Mouse (Mus musculus) kidney, embryonic 16.5 days (tissue): ENCODE data around the gene Mbnl2. TPM values are rescaled to one million over a fixed set of nuclear protein-coding genes. Genes with fewer than 3 reads are reported as not detected.

Source experiments
- ATAC-seq: fragments of 200-750 bp; cut with Nextera tagmentation; 2 replicates; pipeline ENCODE4 v1.8.0; 2017; ENCODE audit warnings: moderate TSS enrichment; ENCODE audit not compliant: low FRiP score, low TSS enrichment
- H3K27ac ChIP-seq: fragments of 300-500 bp; sonication (generic); 2 replicates; pipeline ENCODE4 v1.5.1; 2014; ENCODE audit warnings: low read length
- H3K27me3 ChIP-seq: fragments of 300-500 bp; sonication (generic); 2 replicates; pipeline ENCODE4 v1.6.1; 2014; ENCODE audit warnings: low read length, control low read depth, mixed read lengths; ENCODE audit not compliant: insufficient read depth
- H3K36me3 ChIP-seq: fragments of 300-500 bp; sonication (generic); 2 replicates; pipeline ENCODE4 v1.6.1; 2014; ENCODE audit warnings: low read length, control low read depth, mixed read lengths; ENCODE audit not compliant: insufficient read depth
- H3K4me1 ChIP-seq: fragments of 300-500 bp; sonication (generic); 2 replicates; pipeline ENCODE4 v1.6.1; 2014; ENCODE audit warnings: low read length, control low read depth, mixed read lengths; ENCODE audit not compliant: insufficient read depth
- H3K4me2 ChIP-seq: fragments of 300-500 bp; sonication (generic); replicated peaks from 2 replicates; pipeline ENCODE4 v1.6.1; 2014; ENCODE audit warnings: low read depth, low read length
- H3K4me3 ChIP-seq: fragments of 300-500 bp; sonication (generic); 2 replicates; pipeline ENCODE4 v1.5.1; 2014; ENCODE audit warnings: mild to moderate bottlenecking, low read length
- H3K9ac ChIP-seq: fragments of 300-500 bp; sonication (generic); replicated peaks from 2 replicates; pipeline ENCODE4 v1.6.1; 2014; ENCODE audit warnings: low read length
- H3K9me3 ChIP-seq: fragments of 300-500 bp; sonication (generic); 2 replicates; pipeline ENCODE4 v1.6.1; 2016; ENCODE audit warnings: low read length, control low read depth
- WGBS: fragments of 180-500 bp; shearing (Covaris S2); extraction: QIAGEN DNeasy Blood & Tissue Kit; methylation state at CpG from one replicate; pipeline ENCODE4 v1.1.7; 2014; 5-methylcytosine and 5-hydroxymethylcytosine counted together
- polyA plus RNA-seq: library from polyadenylated mRNA; unstranded; fragments of >200 nt; fragmentation: Nextera tagmentation; extraction: Ambion mirVana; gene quantifications from 2 replicates; pipeline ENCODE4 v1.2.1, GENCODE M21; 2015

Gene Mbnl2
- polyA plus RNA-seq, result 103 and 106 TPM in 2 replicates

GRCm38 (mm10) chr14:120275246-120276238 is at the start of gene Mbnl2:
Gene Mbnl2 (plus strand): TSS chr14:120275669.
- H3K4me1 ChIP-seq, result peaks cover 44% of the 10 kb centered on the region
- peak within 1 kb of the TSS; percentile 95 for H3K27ac ChIP-seq
- H3K36me3 ChIP-seq, result no peaks in the 10 kb centered on the region
- ATAC-seq, result peak; percentile 97
- H3K4me2 ChIP-seq, result peak within 1 kb of the TSS; percentile 82
- no peaks in the 10 kb centered on the region for H3K9me3 ChIP-seq
- peak within 1 kb of the TSS; percentile 68 for H3K4me3 ChIP-seq
- H3K9ac ChIP-seq, result peak within 1 kb of the TSS; percentile 81
- H3K27me3 ChIP-seq, result no peaks in the 10 kb centered on the region
- under 1% methylated on average over 35 of the region's 35 CpGs for WGBS

- no peak overlapping the region for H3K4me2 ChIP-seq
- no peak overlapping the region for H3K27ac ChIP-seq
- WGBS, result 56% methylated on average over 7 of the region's 7 CpGs
- no peaks in the 10 kb centered on the region for H3K36me3 ChIP-seq
- H3K9ac ChIP-seq, result no peak overlapping the region
- H3K4me1 ChIP-seq, result no peaks in the 10 kb centered on the region
- H3K9me3 ChIP-seq, result peaks cover 6% of the 10 kb centered on the region
- H3K27me3 ChIP-seq, result no peaks in the 10 kb centered on the region
- no peak overlapping the region for H3K4me3 ChIP-seq
- no peak for ATAC-seq
Observed at GRCm38 (mm10) chr14:120232076-120232496, 43.4 kb upstream of the Mbnl2 start.

GRCm38 (mm10) chr14:120235610-120236009 is 39.9 kb upstream of the Mbnl2 start:
- Histone ChIP-seq H3K9ac (no peak overlapping the region), H3K9me3 (no peaks in the 10 kb centered on the region), H3K27me3 (no peaks in the 10 kb centered on the region), H3K27ac (no peak overlapping the region), H3K4me2 (no peak overlapping the region), H3K36me3 (no peaks in the 10 kb centered on the region), H3K4me1 (no peaks in the 10 kb centered on the region), H3K4me3 (no peak overlapping the region)
- ATAC-seq, result no peak
- WGBS, result 67% methylated on average over 7 of the region's 7 CpGs

- no peaks in the 10 kb centered on the region; the same call in 1 of the 2 replicates for H3K4me1 ChIP-seq
- H3K9ac ChIP-seq, result no peak overlapping the region
- H3K36me3 ChIP-seq, result no peaks in the 10 kb centered on the region
- no peaks in the 10 kb centered on the region for H3K27me3 ChIP-seq
- no peak for ATAC-seq
- no peak overlapping the region for H3K4me2 ChIP-seq
- no peak overlapping the region for H3K4me3 ChIP-seq
- H3K9me3 ChIP-seq, result no peaks in the 10 kb centered on the region
- no peak overlapping the region for H3K27ac ChIP-seq
Observed at GRCm38 (mm10) chr14:120238501-120238900, 37.0 kb upstream of the Mbnl2 start.

- H3K4me3 ChIP-seq, result no peak overlapping the region
- no peak overlapping the region for H3K27ac ChIP-seq
- no peak for ATAC-seq
- no peaks in the 10 kb centered on the region; the same call in 1 of the 2 replicates for H3K4me1 ChIP-seq
- 56% methylated on average over 4 of the region's 4 CpGs for WGBS
- no peaks in the 10 kb centered on the region for H3K9me3 ChIP-seq
- H3K9ac ChIP-seq, result no peak overlapping the region
- H3K27me3 ChIP-seq, result no peaks in the 10 kb centered on the region
- no peaks in the 10 kb centered on the region for H3K36me3 ChIP-seq
- no peak overlapping the region for H3K4me2 ChIP-seq
Observed at GRCm38 (mm10) chr14:120240209-120240608, 35.3 kb upstream of the Mbnl2 start.

GRCm38 (mm10) chr14:120242711-120243110 is 32.8 kb upstream of the Mbnl2 start:
- no peaks in the 10 kb centered on the region for H3K27me3 ChIP-seq
- no peaks in the 10 kb centered on the region; the same call in 1 of the 2 replicates for H3K4me1 ChIP-seq
- H3K4me3 ChIP-seq, result no peak overlapping the region
- H3K9me3 ChIP-seq, result no peaks in the 10 kb centered on the region
- 67% methylated on average over 4 of the region's 5 CpGs for WGBS
- no peak overlapping the region for H3K9ac ChIP-seq
- ATAC-seq, result no peak
- H3K36me3 ChIP-seq, result no peaks in the 10 kb centered on the region
- no peak overlapping the region for H3K4me2 ChIP-seq
- no peak overlapping the region for H3K27ac ChIP-seq

GRCm38 (mm10) chr14:120245081-120245705 is 30.3 kb upstream of the Mbnl2 start:
- Histone ChIP-seq H3K9me3 (no peaks in the 10 kb centered on the region), H3K36me3 (no peaks in the 10 kb centered on the region), H3K4me3 (no peak overlapping the region), H3K4me1 (no peaks in the 10 kb centered on the region; the same call in 1 of the 2 replicates), H3K9ac (no peak overlapping the region), H3K27ac (no peak overlapping the region), H3K4me2 (no peak overlapping the region), H3K27me3 (no peaks in the 10 kb centered on the region)
- no peak for ATAC-seq
- WGBS, result 62% methylated on average over 8 of the region's 8 CpGs

- Histone ChIP-seq H3K27ac (no peak overlapping the region), H3K4me2 (no peak overlapping the region), H3K27me3 (no peaks in the 10 kb centered on the region), H3K9ac (no peak overlapping the region), H3K4me3 (no peak overlapping the region), H3K4me1 (peaks cover 5% of the 10 kb centered on the region; the same call in 1 of the 2 replicates), H3K9me3 (0 out of 2 replicates have a peak, but pooled peaks cover 3% of the 10 kb centered on the region), H3K36me3 (no peaks in the 10 kb centered on the region)
- 84% methylated on average over 7 of the region's 7 CpGs for WGBS
- ATAC-seq, result no peak
Observed at GRCm38 (mm10) chr14:120253331-120253730, 22.1 kb upstream of the Mbnl2 start.

GRCm38 (mm10) chr14:120256146-120256545 is 19.3 kb upstream of the Mbnl2 start:
- Histone ChIP-seq H3K4me2 (no peak overlapping the region), H3K27me3 (no peaks in the 10 kb centered on the region), H3K27ac (no peak overlapping the region), H3K4me3 (no peak overlapping the region), H3K36me3 (no peaks in the 10 kb centered on the region), H3K4me1 (peaks cover 5% of the 10 kb centered on the region; the same call in 1 of the 2 replicates), H3K9me3 (0 out of 2 replicates have a peak, but pooled peaks cover 3% of the 10 kb centered on the region), H3K9ac (no peak overlapping the region)
- 89% methylated on average over 2 of the region's 2 CpGs for WGBS
- no peak for ATAC-seq
